Mouse (Mus musculus): Measurements from ENCODE around the gene Spata31d1d. TPM values are rescaled to one million over a fixed set of nuclear protein-coding genes. Genes with fewer than 3 reads are reported as not detected.
"Not testable (repeated sequence)": the region's sequence is repeated elsewhere in the genome, so short reads cannot be mapped to it uniquely, and the experiment has no call there.

Spata31d1d gene
- total RNA-seq, 2 experiments from 2014 or later = not detected

- not testable (repeated sequence) for ATAC-seq (ENCODE audit: poor library complexity, severe bottlenecking)
These were observed 2.8 kb upstream of the Spata31d1d start for GRCm38 (mm10) chr13:59734347-59734746.

DNA sequence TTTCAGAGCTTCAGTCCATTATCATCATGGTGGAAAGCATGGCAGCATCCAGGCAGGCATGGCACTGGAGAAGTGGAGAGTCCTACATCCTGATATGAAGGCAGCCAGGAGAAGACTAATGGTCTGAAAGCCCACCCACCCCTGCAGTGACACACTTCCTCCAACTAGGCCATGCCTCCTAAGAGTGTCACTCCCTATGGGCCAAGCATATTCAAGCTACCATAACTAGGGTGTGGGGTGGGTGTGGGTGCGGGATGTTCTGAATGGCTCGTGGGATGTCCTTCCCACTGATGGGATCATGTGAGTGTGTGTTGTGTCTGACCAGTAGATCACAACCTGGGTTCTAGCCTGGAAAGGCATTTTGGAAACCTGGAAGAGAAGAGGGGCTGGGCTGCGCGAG lies 2.4 kb upstream of the Spata31d1d start:
- ATAC-seq (ENCODE audit: poor library complexity, severe bottlenecking) = no peak

- ATAC-seq (ENCODE audit: poor library complexity, severe bottlenecking) = peak; percentile 96
These were observed 3.0 kb downstream of the Spata31d1d start for GRCm38 (mm10) chr13:59728378-59729093.

GRCm38 (mm10) chr13:59726139-59726867 lies 5.2 kb downstream of the Spata31d1d start:
- no peak for ATAC-seq (ENCODE audit: poor library complexity, severe bottlenecking)

GRCm38 (mm10) chr13:59722089-59722488 lies 9.5 kb downstream of the Spata31d1d start:
- not testable (repeated sequence) for ATAC-seq (ENCODE audit: poor library complexity, severe bottlenecking)

- ATAC-seq (ENCODE audit: poor library complexity, severe bottlenecking) = no peak
These were observed 12.1 kb downstream of the Spata31d1d start for GRCm38 (mm10) chr13:59719475-59719874.

- ATAC-seq (ENCODE audit: poor library complexity, severe bottlenecking) = not testable (repeated sequence)
These were observed 12.6 kb downstream of the Spata31d1d start for GRCm38 (mm10) chr13:59718857-59719440.

- no peak for ATAC-seq (ENCODE audit: poor library complexity, severe bottlenecking)
These were observed 17.8 kb downstream of the Spata31d1d start for GRCm38 (mm10) chr13:59713710-59714109.

GRCm38 (mm10) chr13:59711984-59712383 lies 19.6 kb downstream of the Spata31d1d start, which contains the start of gene Spata31d1b:
Gene Spata31d1b (plus strand): TSS chr13:59712284.
- not testable (repeated sequence) for ATAC-seq (ENCODE audit: poor library complexity, severe bottlenecking)

GRCm38 (mm10) chr13:59710230-59710629 lies 21.3 kb downstream of the Spata31d1d start, which contains the start of gene Spata31d1a:
Gene Spata31d1a (minus strand): TSS chr13:59710330.
- no peak for ATAC-seq (ENCODE audit: poor library complexity, severe bottlenecking)

DNA sequence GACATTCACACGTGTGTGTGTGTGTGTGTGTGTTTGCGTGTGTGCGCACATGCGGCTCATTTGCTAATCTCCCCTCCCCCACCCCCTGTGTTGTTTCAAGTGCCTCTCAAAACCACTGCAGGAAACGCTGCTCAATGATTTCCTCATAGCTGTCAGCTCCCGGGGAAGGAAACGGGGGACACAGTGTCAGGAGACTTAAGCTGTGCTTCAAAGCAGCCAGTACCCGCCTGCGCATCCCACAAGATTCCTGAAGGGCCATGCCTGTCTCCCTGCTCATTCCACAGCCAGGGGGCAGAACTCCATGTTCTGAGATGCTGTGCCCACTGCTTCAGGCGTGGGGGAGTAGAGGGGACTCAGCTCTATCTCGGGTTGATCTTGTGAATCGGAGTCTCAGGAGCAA lies 27.0 kb downstream of the Spata31d1d start:
- ATAC-seq (ENCODE audit: poor library complexity, severe bottlenecking) = peak; percentile 87

- ATAC-seq (ENCODE audit: poor library complexity, severe bottlenecking) = no peak
These were observed 28.0 kb downstream of the Spata31d1d start for GRCm38 (mm10) chr13:59703514-59703913.

GRCm38 (mm10) chr13:59700137-59700536 lies 31.4 kb downstream of the Spata31d1d start:
- not testable (repeated sequence) for ATAC-seq (ENCODE audit: poor library complexity, severe bottlenecking)

GRCm38 (mm10) chr13:59699131-59699530 lies 32.4 kb downstream of the Spata31d1d start:
- ATAC-seq (ENCODE audit: poor library complexity, severe bottlenecking) = no peak

GRCm38 (mm10) chr13:59695781-59696180 lies 35.8 kb downstream of the Spata31d1d start:
- ATAC-seq (ENCODE audit: poor library complexity, severe bottlenecking) = no peak

DNA sequence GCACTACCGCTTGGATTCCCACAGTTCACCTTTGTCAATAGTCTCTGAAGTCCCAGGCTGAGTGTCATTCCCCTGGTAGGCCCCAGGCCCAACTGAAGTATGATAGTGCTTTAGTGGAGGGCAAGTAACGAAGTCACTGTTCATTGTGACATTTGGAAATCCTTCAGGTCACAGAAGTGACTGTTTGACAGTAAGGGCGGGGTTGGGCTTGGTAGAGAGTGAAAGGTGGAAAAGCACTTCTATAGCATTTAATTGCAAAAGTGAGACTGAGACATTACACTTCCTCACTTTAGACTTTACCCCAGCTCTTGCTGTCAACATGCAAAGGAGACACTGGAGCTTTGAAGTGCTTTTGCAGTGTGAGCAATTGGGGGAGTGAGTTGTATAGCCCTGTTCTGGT lies 37.5 kb downstream of the Spata31d1d start, which contains the start of gene 4921517D22Rik:
Gene 4921517D22Rik (minus strand): TSS at position 101 of the 400 bp plus-strand sequence.
- no peak for ATAC-seq (ENCODE audit: poor library complexity, severe bottlenecking)

GRCm38 (mm10) chr13:59691478-59691877 lies 40.1 kb downstream of the Spata31d1d start:
- ATAC-seq (ENCODE audit: poor library complexity, severe bottlenecking) = no peak

DNA sequence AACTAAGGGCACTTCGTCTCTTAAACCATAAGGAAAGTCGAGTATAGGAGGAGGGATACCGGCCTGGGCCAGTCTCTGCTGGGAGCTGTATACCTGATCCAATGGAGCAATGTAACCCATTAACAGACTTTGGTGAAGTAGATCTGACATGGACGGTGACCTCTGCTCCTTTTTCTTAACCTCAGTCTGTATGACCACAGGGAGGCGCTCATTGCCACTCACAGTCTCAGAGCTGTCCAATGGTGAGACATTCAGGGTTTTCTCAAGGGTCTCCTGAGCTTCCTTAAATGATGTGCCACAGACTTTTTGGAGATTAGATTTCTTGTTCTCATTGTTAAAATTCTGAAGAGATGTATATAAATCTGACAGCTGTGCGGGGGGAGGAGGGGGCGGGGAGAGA lies 41.0 kb downstream of the Spata31d1d start:
- ATAC-seq (ENCODE audit: poor library complexity, severe bottlenecking) = no peak

DNA sequence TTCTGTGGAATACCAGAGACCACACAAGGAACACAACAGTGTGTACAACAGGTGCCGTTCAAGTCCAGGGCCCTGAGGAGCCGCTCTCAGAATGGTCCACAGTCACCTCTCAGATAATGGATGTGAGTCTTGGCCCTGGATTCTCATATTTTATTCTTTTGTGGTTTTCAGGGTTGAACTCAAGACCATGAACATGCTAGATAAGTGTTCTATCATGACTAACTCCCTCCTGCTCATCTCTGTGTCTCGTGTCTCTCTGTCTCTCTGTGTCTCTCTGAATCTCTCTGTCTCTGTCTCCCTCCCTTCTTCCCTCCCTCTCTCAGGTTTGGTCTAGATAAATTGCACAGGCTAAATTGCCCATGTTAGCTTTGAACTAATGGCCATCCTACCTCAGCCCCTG lies 41.7 kb downstream of the Spata31d1d start:
- no peak for ATAC-seq (ENCODE audit: poor library complexity, severe bottlenecking)

GRCm38 (mm10) chr13:59689313-59689712 lies 42.2 kb downstream of the Spata31d1d start:
- ATAC-seq (ENCODE audit: poor library complexity, severe bottlenecking) = no peak

- no peak for ATAC-seq (ENCODE audit: poor library complexity, severe bottlenecking)
These were observed 43.2 kb downstream of the Spata31d1d start for GRCm38 (mm10) chr13:59688338-59688770.

All from megakaryocyte, adult 5-6 weeks (primary cell).